Mouse (Mus musculus) liver, embryonic 16.5 days (tissue): Measurements from ENCODE around the gene Tjp2. TPM values are rescaled to one million over a fixed set of nuclear protein-coding genes. Genes with fewer than 3 reads are reported as not detected.
A peak's percentile ranks its signal among the peaks of the same experiment; 100 is the strongest.
"Not testable (repeated sequence)": the region's sequence is repeated elsewhere in the genome, so short reads cannot be mapped to it uniquely, and the experiment has no call there.

Source experiments
- ATAC-seq: fragments of 200-750 bp; cut with Nextera tagmentation; 2 replicates; pipeline ENCODE4 v1.8.0; 2017; ENCODE audit warnings: low read depth, mild to moderate bottlenecking, moderate number of reproducible peaks, moderate library complexity
- H3K27ac ChIP-seq: fragments of 300-500 bp; sonication (generic); 2 replicates; pipeline ENCODE4 v1.5.1; 2014; ENCODE audit warnings: mild to moderate bottlenecking, low read length
- H3K27me3 ChIP-seq: fragments of 300-500 bp; sonication (generic); 2 replicates; pipeline ENCODE4 v1.6.1; 2014; ENCODE audit warnings: low read depth, low read length, mixed read lengths; ENCODE audit not compliant: control insufficient read depth, insufficient read depth
- H3K36me3 ChIP-seq: fragments of 300-500 bp; sonication (generic); 2 replicates; pipeline ENCODE4 v1.6.1; 2014; ENCODE audit warnings: mild to moderate bottlenecking; ENCODE audit not compliant: control insufficient read depth, insufficient read depth
- H3K4me1 ChIP-seq: fragments of 300-500 bp; sonication (generic); 2 replicates; pipeline ENCODE4 v1.6.1; 2014; ENCODE audit warnings: low read depth, low read length, mixed read lengths; ENCODE audit not compliant: control insufficient read depth
- H3K4me2 ChIP-seq: fragments of 300-500 bp; sonication (generic); 2 replicates; pipeline ENCODE4 v1.6.1; 2014; ENCODE audit warnings: low read depth, low read length, mixed read lengths
- H3K4me3 ChIP-seq: fragments of 300-500 bp; sonication (generic); 2 replicates; pipeline ENCODE4 v1.5.1; 2014; ENCODE audit warnings: low read depth, mild to moderate bottlenecking, low read length
- H3K9ac ChIP-seq: fragments of 300-500 bp; sonication (generic); 2 replicates; pipeline ENCODE4 v1.6.1; 2014; ENCODE audit warnings: low read depth, low read length
- H3K9me3 ChIP-seq: fragments of 300-500 bp; sonication (generic); replicated peaks from 2 replicates; pipeline ENCODE4 v1.6.1; 2016; ENCODE audit warnings: low read length; ENCODE audit not compliant: control insufficient read depth
- WGBS: fragments of 180-500 bp; shearing (Covaris S2); extraction: QIAGEN DNeasy Blood & Tissue Kit; methylation state at CpG from one replicate; pipeline ENCODE4 v1.1.7; 2014; ENCODE audit not compliant: insufficient replicate concordance; 5-methylcytosine and 5-hydroxymethylcytosine counted together
- polyA plus RNA-seq: library from polyadenylated mRNA; unstranded; fragments of >200 nt; fragmentation: Nextera tagmentation; extraction: Ambion mirVana; gene quantifications from 2 replicates; pipeline ENCODE4 v1.2.1, GENCODE M21; 2015

Gene Tjp2
- polyA plus RNA-seq, 1 experiment from 2014 or later, result 6.6 TPM

DNA sequence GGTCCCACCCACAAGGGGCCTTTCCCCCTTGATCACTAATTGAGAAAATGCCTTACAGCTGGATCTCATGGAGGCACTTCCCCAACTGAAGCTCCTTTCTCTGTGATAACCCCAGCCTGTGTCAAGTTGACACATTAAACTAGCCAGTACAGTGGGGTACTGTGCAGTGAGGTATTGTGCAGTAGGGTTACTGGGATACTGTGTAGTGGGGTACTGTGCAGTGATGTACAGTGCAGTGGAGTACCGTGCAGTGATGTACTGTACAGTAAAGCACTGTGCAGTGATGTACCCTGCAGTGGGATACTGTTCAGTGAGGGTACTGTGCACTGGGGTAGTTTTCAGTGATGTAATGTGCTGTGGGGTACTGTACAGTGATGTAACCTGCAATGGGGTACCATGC lies 7.5 kb upstream of the Tjp2 start:
- H3K27ac ChIP-seq, ATAC-seq, H3K27me3 ChIP-seq, H3K4me2 ChIP-seq, H3K36me3 ChIP-seq, H3K4me3 ChIP-seq, H3K4me1 ChIP-seq, H3K9me3 ChIP-seq, H3K9ac ChIP-seq: not testable (repeated sequence)
- 77% methylated on average over 1 of the region's 1 CpGs for WGBS

DNA sequence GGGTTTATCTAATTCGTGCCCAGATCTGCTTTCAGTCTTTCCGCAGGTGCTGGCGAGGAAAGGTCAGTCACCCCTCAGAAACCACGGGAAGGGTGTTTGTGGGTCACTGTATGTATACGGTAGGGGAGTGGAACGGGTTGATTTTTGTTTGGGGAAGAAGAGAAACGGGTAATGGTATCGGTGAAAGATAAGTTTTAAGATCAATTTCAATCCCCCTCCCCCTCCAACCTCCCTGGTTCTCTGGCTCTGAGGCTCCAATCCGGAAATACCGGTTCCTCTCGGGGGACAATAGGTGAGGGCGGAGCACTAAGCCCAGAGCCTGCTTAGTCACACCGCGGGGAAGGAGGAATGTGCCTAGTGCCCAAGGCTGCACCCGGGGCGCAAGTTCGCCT lies 471 bp upstream of the Tjp2 start:
- ATAC-seq, result peak; percentile 55
- peak overlapping the region; percentile 35; the same call in 1 of the 2 replicates for H3K9ac ChIP-seq

DNA sequence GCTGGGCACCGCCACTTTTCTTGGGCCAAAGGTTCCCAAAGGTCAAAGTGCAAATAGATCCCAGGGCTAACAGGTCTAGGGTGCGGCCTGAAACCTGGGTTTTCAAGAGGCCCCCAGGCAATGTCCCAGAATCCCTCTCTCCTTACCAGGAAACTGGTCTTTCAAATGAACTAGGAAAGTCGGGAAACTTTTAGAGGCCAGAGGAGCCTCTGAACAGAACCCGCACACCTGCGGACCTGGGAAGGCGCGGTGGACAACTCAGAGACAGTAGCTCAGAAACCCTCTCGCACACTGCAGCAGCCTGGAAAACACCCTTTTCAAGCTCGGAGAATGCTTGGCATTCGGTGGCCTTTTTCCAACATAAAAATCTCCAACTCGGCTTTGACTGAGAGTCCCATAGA lies 979 bp downstream of the Tjp2 start:
- Histone ChIP-seq H3K4me2 (peak overlapping the region; percentile 53; the same call in 1 of the 2 replicates), H3K36me3 (no peaks in the 10 kb centered on the region), H3K9me3 (no peaks in the 10 kb centered on the region), H3K4me1 (no peaks in the 10 kb centered on the region), H3K27me3 (peaks cover 21% of the 10 kb centered on the region), H3K27ac (peak overlapping the region; percentile 77), H3K4me3 (peak overlapping the region; percentile 63), H3K9ac (peak overlapping the region; percentile 54; the same call in 1 of the 2 replicates)
- ATAC-seq, result no peak
- 40% methylated on average over 11 of the region's 11 CpGs for WGBS

More for the DNA sequence above, 471 bp upstream of the Tjp2 start:
- WGBS, result under 1% methylated on average over 17 of the region's 17 CpGs
- Histone ChIP-seq H3K4me1 (no peaks in the 10 kb centered on the region), H3K27ac (peak overlapping the region; percentile 60), H3K9me3 (no peaks in the 10 kb centered on the region), H3K27me3 (peaks cover 21% of the 10 kb centered on the region), H3K4me2 (peak overlapping the region; percentile 53), H3K4me3 (peak overlapping the region; percentile 63), H3K36me3 (no peaks in the 10 kb centered on the region)

DNA sequence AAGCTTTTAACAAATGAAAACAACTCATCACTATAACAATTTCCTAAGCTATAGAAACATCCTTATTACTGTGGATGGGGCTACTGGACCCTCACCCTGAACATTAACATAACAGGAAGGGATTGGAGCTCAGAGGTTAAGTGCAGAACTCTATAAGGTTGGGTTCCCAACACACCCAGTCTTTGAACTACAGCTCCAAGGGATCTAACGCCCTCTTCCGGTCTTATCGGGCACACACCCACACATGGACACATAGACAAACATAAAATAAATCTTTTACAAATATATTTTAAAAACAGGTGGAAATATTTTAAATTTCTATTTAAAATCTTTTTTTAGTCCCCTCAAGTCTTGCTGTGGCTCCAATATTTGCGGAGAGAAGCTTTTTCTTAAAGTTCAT lies 3.4 kb downstream of the Tjp2 start:
- no peak for ATAC-seq
- 60% methylated on average over 4 of the region's 4 CpGs for WGBS
- H3K4me3 ChIP-seq, result no peak overlapping the region
- H3K36me3 ChIP-seq, result no peaks in the 10 kb centered on the region
- H3K4me1 ChIP-seq, result no peaks in the 10 kb centered on the region
- H3K27ac ChIP-seq, result no peak overlapping the region
- H3K9ac ChIP-seq, result no peak overlapping the region
- no peaks in the 10 kb centered on the region for H3K9me3 ChIP-seq
- H3K27me3 ChIP-seq, result peaks cover 21% of the 10 kb centered on the region
- H3K4me2 ChIP-seq, result no peak overlapping the region

DNA sequence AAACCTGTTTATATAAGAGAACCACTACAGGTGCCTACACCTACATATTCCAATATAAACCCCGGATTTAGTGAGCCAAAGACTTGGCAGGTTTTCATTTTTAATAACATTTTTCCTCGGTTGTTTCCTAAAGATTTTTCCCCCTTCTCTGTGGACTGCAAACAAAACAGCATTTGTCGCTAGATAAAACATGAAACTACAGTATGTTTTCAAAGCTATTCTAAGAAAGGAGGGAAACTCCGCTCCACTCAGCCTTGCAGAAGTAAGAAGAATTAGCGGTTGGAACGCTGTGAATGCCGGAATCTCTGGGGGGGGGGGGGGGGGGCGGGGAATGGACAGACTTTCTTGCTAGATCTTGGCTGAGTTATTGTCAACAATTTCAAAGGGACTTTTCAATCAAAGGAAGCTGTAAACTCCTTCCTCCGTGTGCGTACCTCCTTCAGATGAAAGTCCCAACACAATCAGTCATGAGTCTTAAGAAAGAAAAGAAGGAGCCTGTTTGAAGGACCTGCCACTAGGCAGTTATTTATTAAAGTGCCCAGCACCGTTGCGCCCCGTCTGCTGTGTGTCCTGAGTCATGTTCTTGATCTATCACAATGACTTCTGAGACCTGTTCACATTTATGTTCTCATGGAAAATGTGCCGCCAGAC lies 3.9 kb downstream of the Tjp2 start:
- Histone ChIP-seq H3K4me3 (no peak overlapping the region), H3K27ac (no peak overlapping the region), H3K36me3 (no peaks in the 10 kb centered on the region), H3K9me3 (no peaks in the 10 kb centered on the region), H3K4me1 (no peaks in the 10 kb centered on the region), H3K27me3 (peaks cover 21% of the 10 kb centered on the region), H3K9ac (no peak overlapping the region), H3K4me2 (no peak overlapping the region)
- whole genome bisulfite sequencing, result 33% methylated on average over 14 of the region's 14 CpGs
- ATAC-seq, result no peak

DNA sequence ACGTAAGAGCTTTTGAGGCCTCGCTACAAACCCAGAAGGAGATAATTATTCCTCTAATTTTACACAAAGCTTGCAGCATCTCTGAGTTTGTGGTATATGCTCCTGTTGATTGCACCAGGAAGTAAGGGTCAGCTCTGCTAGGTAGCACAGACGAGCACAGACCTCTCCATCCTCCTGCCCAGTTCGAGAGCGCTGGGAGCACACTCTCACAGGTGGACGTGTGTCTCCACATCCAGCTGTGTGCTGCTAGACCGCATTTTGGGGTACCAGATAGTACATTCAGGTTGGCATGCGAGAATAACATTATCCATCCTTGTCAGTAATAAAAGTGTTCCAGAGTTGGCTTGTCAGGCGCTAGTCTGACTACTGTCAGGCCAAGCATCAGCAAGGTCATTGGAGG lies 5.8 kb downstream of the Tjp2 start:
- no peak overlapping the region for H3K4me3 ChIP-seq
- ATAC-seq, result no peak
- 66% methylated on average over 9 of the region's 9 CpGs for WGBS
- H3K9me3 ChIP-seq, result no peaks in the 10 kb centered on the region
- no peak overlapping the region for H3K27ac ChIP-seq
- H3K4me1 ChIP-seq, result no peaks in the 10 kb centered on the region
- H3K4me2 ChIP-seq, result no peak overlapping the region
- H3K9ac ChIP-seq, result no peak overlapping the region
- H3K27me3 ChIP-seq, result peaks cover 8% of the 10 kb centered on the region
- no peaks in the 10 kb centered on the region for H3K36me3 ChIP-seq

DNA sequence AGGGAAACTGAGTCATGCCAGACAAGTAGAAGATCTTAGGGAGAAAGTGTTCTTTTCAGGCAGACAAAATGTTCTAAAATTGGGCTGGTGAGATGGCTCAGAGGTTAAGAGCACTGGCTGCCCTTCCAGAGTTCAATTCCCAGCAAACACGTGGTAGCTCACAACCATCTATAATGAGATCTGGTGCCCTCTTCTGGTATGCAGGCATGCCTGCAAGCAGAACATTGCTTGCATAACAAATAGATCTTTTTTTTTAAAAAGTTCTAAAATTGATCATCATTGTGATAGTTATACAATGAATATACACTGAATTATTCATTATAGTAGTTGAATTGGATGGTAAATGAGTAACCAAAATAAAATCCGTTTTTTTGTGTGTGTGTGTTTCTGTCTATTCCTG lies 6.5 kb downstream of the Tjp2 start:
- 30% methylated on average over 2 of the region's 2 CpGs for WGBS
- H3K9me3 ChIP-seq, result no peaks in the 10 kb centered on the region
- H3K27me3 ChIP-seq, result peaks cover under 1% of the 10 kb centered on the region
- no peak overlapping the region for H3K4me2 ChIP-seq
- H3K4me1 ChIP-seq, result no peaks in the 10 kb centered on the region
- H3K4me3 ChIP-seq, result no peak overlapping the region
- no peak overlapping the region for H3K9ac ChIP-seq
- no peak overlapping the region for H3K27ac ChIP-seq
- H3K36me3 ChIP-seq, result no peaks in the 10 kb centered on the region
- no peak for ATAC-seq

DNA sequence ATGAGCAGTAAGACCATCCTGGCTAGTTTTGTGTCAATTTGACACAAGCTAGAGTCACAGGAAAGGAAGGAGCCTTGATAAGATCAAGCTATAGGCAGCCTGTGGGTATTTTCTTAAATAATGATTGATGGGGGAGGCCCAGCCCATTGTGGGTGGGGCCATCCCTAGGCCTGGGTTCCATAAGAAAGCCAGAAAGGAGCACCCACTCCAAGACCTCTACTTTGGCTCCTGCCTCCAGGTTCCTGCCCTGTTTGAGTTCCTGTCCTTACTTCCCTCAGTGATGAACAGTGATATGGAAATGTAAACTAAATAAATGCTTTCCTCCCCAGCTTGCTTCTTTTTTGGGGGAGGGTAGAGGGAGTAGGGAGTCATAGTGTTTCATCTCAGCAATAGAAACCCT lies 7.0 kb downstream of the Tjp2 start:
- Histone ChIP-seq H3K27ac (no peak overlapping the region), H3K27me3 (no peaks in the 10 kb centered on the region), H3K4me1 (no peaks in the 10 kb centered on the region), H3K4me2 (no peak overlapping the region), H3K9me3 (no peaks in the 10 kb centered on the region), H3K36me3 (no peaks in the 10 kb centered on the region), H3K4me3 (no peak overlapping the region), H3K9ac (no peak overlapping the region)
- no peak for ATAC-seq

DNA sequence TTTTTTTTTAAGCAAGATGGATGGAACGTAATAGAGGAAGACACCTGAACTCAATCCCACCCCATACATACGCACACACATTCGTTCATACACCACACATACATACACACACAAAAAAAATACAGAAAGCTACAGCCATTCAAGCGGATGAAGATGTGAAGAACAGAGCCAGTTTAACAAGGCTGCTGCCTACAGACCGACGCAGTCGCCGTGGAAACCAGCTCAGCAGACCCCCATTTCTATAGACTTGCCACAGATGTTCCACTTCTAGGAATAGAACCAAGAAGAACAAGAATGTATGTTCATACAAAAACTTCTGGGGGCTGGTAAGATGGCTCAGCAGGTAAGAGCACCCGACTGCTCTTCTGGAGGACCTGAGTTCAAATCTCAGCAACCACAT lies 8.1 kb downstream of the Tjp2 start:
- ATAC-seq, result no peak
- Histone ChIP-seq H3K9ac (no peak overlapping the region), H3K36me3 (no peaks in the 10 kb centered on the region), H3K4me1 (no peaks in the 10 kb centered on the region), H3K27ac (no peak overlapping the region), H3K27me3 (no peaks in the 10 kb centered on the region), H3K4me3 (no peak overlapping the region), H3K4me2 (no peak overlapping the region), H3K9me3 (no peaks in the 10 kb centered on the region)
- WGBS, result 78% methylated on average over 9 of the region's 9 CpGs
